Comparison of ENCODE assay signal across 13 mouse cellular contexts in the genomic region with DNA sequence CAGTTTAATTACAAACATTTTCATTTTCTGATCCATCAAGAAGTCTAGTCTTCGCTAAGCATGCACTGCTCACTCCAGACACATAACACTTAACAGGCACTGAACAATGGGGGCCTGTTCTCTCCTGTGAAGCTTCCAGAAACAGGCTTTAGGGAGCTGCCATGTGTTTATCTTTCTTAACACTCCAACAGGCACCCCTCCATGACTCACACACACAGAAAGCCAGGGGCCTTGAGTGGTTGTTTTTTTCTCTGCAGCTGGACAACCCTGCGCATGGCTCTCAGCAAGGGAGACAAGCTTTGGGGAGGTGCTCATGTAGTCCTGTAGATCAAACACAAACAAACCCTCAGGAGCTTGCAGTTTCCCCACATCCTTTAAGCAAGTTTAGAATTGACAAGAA.
DNase-seq lines count a peak whose midpoint lies in the region; ATAC-seq and TF ChIP-seq lines count a peak whose summit lies in the region.
"Had no signal": no experiment of that assay in that cellular context is flagged by ENCODE, and none has a peak within 500 bp of the region (broad histone marks: within the 10 kb centered on the region; RNA-seq: fewer than 3 reads in every experiment).

No protein-coding gene starts in this region.

- no peak overlapping the region for H3K9ac ChIP-seq in heart, embryonic 11.5 days (ENCODE audit: low read depth, low read length)
- H3K9ac ChIP-seq in limb, embryonic 14.5 days (ENCODE audit: low read depth, low read length, severe bottlenecking): no peak overlapping the region

- H3K4me2 ChIP-seq in heart, embryonic 11.5 days: no peak overlapping the region
- no peak overlapping the region for H3K4me2 ChIP-seq in limb, embryonic 14.5 days (replicated peaks; ENCODE audit: low read depth, low read length, severe bottlenecking)

- TF ChIP-seq CTCF in Patski (IDR thresholded peaks at IDR 0.05): no peak
- TF ChIP-seq CTCF in embryonic fibroblast, embryonic 13.5 days (IDR thresholded peaks at IDR 0.05; ENCODE audit: borderline replicate concordance, insufficient read depth, low read length): no peak

- no peak for TF ChIP-seq POLR2A in embryonic fibroblast, embryonic 13.5 days (IDR thresholded peaks at IDR 0.05; ENCODE audit: low read depth, low read length)
- no peak for TF ChIP-seq POLR2A in limb, embryonic 14.5 days (IDR thresholded peaks at IDR 0.05; ENCODE audit: borderline replicate concordance, extremely low read depth, insufficient read depth, insufficient read length)

- peak overlapping the region; percentile 54; the same call in 1 of the 2 replicates for H3K27ac ChIP-seq in heart, embryonic 11.5 days (ENCODE audit: low read depth, low read length)
- 0 out of 2 replicates have a peak overlapping the region, but pooled peaks have one; percentile 16 for H3K27ac ChIP-seq in embryonic fibroblast, embryonic 13.5 days (ENCODE audit: insufficient read depth, low read length)
- no peak overlapping the region for H3K27ac ChIP-seq in limb, embryonic 14.5 days (replicated peaks; ENCODE audit: low read depth, low read length)

- POLR2A ChIA-PET in Patski (lab: Charles Lee): interaction anchor here (0.6 kb wide), 1 partner anchor 130 kb away, joined by 8 read pairs; no protein-coding TSS in a partner anchor

- intact Hi-C loops in heart, postnatal 25 days (cut with DNase I): no loop called here
- intact Hi-C loops in left cerebral cortex, postnatal 10 days (cut with DNase I): no loop called here

- in situ Hi-C loops in Patski (cut with MboI; ENCODE audit: low pct_unique_long_range_greater_than_20kb): no loop called here

- peak; percentile 46; the same call in 1 of the 2 replicates for ATAC-seq in heart, embryonic 11.5 days (replicated peaks; ENCODE audit: insufficient number of reproducible peaks, low FRiP score, low TSS enrichment)
- ATAC-seq in Patski: peak; percentile 92
- peak; percentile 37; the same call in 1 of the 2 replicates for ATAC-seq in limb, embryonic 14.5 days (ENCODE audit: low FRiP score, low read depth)

- 29% methylated on average over 2 of the region's 2 CpGs for WGBS in heart, embryonic 11.5 days (ENCODE audit: insufficient replicate concordance)
- WGBS in limb, embryonic 14.5 days: 49% methylated on average over 2 of the region's 2 CpGs

- H3K9me3 ChIP-seq in heart, embryonic 11.5 days (replicated peaks; ENCODE audit: control insufficient read depth, low read length): no peaks in the 10 kb centered on the region
- H3K9me3 ChIP-seq in limb, embryonic 14.5 days (ENCODE audit: control insufficient read depth, low read length): no peaks in the 10 kb centered on the region; the same call in 1 of the 2 replicates

- H3K36me3 ChIP-seq in heart, embryonic 11.5 days (ENCODE audit: control insufficient read depth, insufficient read depth, low read length): no peaks in the 10 kb centered on the region; the same call in 1 of the 2 replicates
- H3K36me3 ChIP-seq in limb, embryonic 14.5 days (ENCODE audit: control insufficient read depth, insufficient read depth, low read length): no peaks in the 10 kb centered on the region

- H3K4me1 ChIP-seq in heart, embryonic 11.5 days (ENCODE audit: control insufficient read depth, insufficient read depth, low read length): peaks cover 6% of the 10 kb centered on the region
- peaks cover 5% of the 10 kb centered on the region; the same call in 1 of the 2 replicates for H3K4me1 ChIP-seq in embryonic fibroblast, embryonic 13.5 days (ENCODE audit: control insufficient read depth, insufficient read depth, low read length)
- no peaks in the 10 kb centered on the region for H3K4me1 ChIP-seq in limb, embryonic 14.5 days (ENCODE audit: control insufficient read depth, insufficient read depth, low read length)

- no peak overlapping the region for H3K4me3 ChIP-seq in heart, embryonic 11.5 days (ENCODE audit: low read depth, low read length)
- H3K4me3 ChIP-seq in embryonic fibroblast, embryonic 13.5 days (ENCODE audit: insufficient read depth, low read length): no peak overlapping the region
- no peak overlapping the region for H3K4me3 ChIP-seq in limb, embryonic 14.5 days (replicated peaks; ENCODE audit: low read length)

- CTCF ChIA-PET in Patski (lab: Charles Lee): interaction anchor here (0.9 to 5.1 kb wide), 5 partner anchors 9 to 163 kb away, joined by 3 to 20 read pairs (median 5); partner anchors contain the start of gene Ccn2

- H3K27me3 ChIP-seq in heart, embryonic 11.5 days (ENCODE audit: control insufficient read depth, insufficient read depth, low read length): no peaks in the 10 kb centered on the region
- no peaks in the 10 kb centered on the region for H3K27me3 ChIP-seq in Patski
- H3K27me3 ChIP-seq in limb, embryonic 14.5 days (ENCODE audit: control insufficient read depth, insufficient read depth, low read length): no peaks in the 10 kb centered on the region
- H3K27me3 ChIP-seq: CH12.LX had no signal

- no peak for DNase-seq in heart, postnatal 25 days (ENCODE audit: low spot score)
- DNase-seq in Patski (ENCODE audit: low read depth, low spot score): peak; percentile 77
- DNase-seq in limb, embryonic 14.5 days (ENCODE audit: low spot score): peak; percentile 18
- DNase-seq in frontal cortex, postnatal 36 days (ENCODE audit: low spot score in 2 of 2): no peak
- DNase-seq in left cerebral cortex, postnatal 10 days (ENCODE audit: extremely low spot score in 1 of 2, low spot score in 2 of 2): no peak
- DNase-seq in urinary bladder, postnatal 4 days (ENCODE audit: low spot score in 2 of 2): no peak
- DNase-seq: cerebellum, postnatal 10 days; kidney, adult 18-20 months; right cerebral cortex, postnatal 4 days; thymus, postnatal 36 days had no signal

Comparison
In these comparisons a context has a peak if more than half of its experiments do, and no peak if none do; other contexts are left out.
1. ATAC-seq: peak in every context shown above with its lines; median percentile 92 in Patski; 46 in heart, embryonic 11.5 days; 37 in limb, embryonic 14.5 days.
2. DNase-seq: peak in Patski (single experiment) and limb, embryonic 14.5 days (single experiment); none in heart, postnatal 25 days (single experiment), frontal cortex, postnatal 36 days (0 of 2), left cerebral cortex, postnatal 10 days (0 of 2) and urinary bladder, postnatal 4 days (0 of 2).